Mouse (Mus musculus): ENCODE data around the gene Txndc15. TPM values are rescaled to one million over a fixed set of nuclear protein-coding genes. Genes with fewer than 3 reads are reported as not detected.
"Not testable (repeated sequence)": the region's sequence is repeated elsewhere in the genome, so short reads cannot be mapped to it uniquely, and the experiment has no call there.

Txndc15 gene
- polyA plus RNA-seq (2016; fragmentation: Nextera tagmentation; extraction: Ambion mirVana), result 67.1 and 69.5 TPM in 2 replicates

DNA sequence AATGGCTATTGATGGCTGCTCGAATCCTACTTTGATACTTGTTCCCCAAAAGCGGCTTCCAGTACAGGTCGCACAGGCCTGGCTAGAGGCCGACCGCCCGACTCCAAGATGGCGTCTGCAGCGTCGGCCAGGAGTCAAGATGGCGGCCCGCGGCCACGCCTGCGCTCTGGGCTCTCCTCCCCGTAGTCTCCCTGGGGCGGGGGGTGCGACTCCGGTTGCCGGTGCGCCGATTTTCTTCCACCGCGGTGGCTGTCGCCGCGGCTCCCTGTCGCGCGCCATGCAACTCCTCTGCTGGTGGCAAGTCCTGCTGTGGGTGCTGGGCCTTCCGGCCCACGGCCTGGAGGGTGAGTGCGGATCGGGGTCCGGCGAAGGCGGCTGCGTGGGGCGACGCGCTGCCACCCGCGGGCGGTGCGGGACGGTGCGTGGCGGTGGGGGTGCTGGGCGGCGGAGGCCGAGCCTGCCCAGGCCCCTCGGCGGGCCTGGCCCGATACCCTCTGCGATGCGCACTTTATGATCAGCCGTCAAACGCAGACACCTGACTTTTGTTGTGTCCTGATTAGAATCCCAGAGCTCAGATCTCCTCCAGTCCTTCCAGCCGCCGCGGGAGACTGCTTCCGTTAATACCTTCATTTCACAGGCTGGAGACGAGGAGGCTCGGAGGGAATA, at the start of gene Txndc15:
Gene Txndc15, plus strand, starts transcription at position 150 of the 666 bp plus-strand sequence.
- under 1% methylated on average over 62 of the region's 63 CpGs for WGBS
- Histone ChIP-seq H3K4me1 (peaks cover 23% of the 10 kb centered on the region), H3K27me3 (ENCODE audit: poor library complexity, severe bottlenecking) (no peaks in the 10 kb centered on the region), H3K27ac (peak within 1 kb of the TSS; percentile 95), H3K9me3 (no peaks in the 10 kb centered on the region), H3K4me3 (peak within 1 kb of the TSS; percentile 94), H3K36me3 (replicated peaks) (peaks cover 22% of the 10 kb centered on the region)
- DNase-seq (ENCODE audit: extremely low spot score, low spot score), result peak; percentile 86

- H3K9me3 ChIP-seq, result no peaks in the 10 kb centered on the region; the same call in 1 of the 2 replicates
- no peak overlapping the region for H3K27ac ChIP-seq
- H3K4me3 ChIP-seq, result no peak overlapping the region
- no peaks in the 10 kb centered on the region for H3K27me3 ChIP-seq (ENCODE audit: poor library complexity, severe bottlenecking)
- peaks cover 96% of the 10 kb centered on the region for H3K36me3 ChIP-seq (replicated peaks)
- H3K4me1 ChIP-seq, result no peaks in the 10 kb centered on the region
- 82% methylated on average over 6 of the region's 6 CpGs for WGBS
- peak; percentile 25 for DNase-seq (ENCODE audit: extremely low spot score, low spot score)
Measured at GRCm38 (mm10) chr13:55668550-55668949, 45.9 kb upstream of the Txndc15 start.

GRCm38 (mm10) chr13:55672711-55673110, 41.7 kb upstream of the Txndc15 start:
- Histone ChIP-seq H3K36me3 (replicated peaks) (peaks cover 96% of the 10 kb centered on the region), H3K27me3 (ENCODE audit: poor library complexity, severe bottlenecking) (no peaks in the 10 kb centered on the region)
- WGBS, result 95% methylated on average over 6 of the region's 6 CpGs

DNA sequence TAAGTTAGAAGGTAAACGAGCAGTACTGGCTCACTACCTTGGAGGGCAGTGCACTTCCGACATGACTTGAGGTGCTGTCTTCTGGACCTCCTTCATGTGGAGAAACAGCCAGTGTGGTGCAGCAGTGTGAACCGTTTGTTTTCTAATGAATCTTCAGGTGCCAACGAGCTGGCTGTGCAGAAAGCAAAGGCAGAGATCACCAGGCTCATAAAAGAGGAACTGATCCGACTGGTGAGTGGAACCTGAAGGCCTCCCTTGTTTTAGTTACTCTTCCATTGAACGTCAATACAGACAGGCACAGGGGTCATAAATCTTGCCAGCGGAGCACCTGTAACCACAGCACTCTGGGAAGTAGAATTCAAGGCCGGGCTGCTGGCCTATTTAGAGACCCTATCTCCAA, 37.1 kb upstream of the Txndc15 start:
- Histone ChIP-seq H3K27ac (no peak overlapping the region), H3K9me3 (no peaks in the 10 kb centered on the region), H3K4me3 (no peak overlapping the region), H3K27me3 (ENCODE audit: poor library complexity, severe bottlenecking) (no peaks in the 10 kb centered on the region), H3K36me3 (replicated peaks) (peaks cover 98% of the 10 kb centered on the region), H3K4me1 (no peaks in the 10 kb centered on the region)
- no peak for DNase-seq (ENCODE audit: extremely low spot score, low spot score)
- WGBS, result 95% methylated on average over 8 of the region's 8 CpGs

More at GRCm38 (mm10) chr13:55672711-55673110, 41.7 kb upstream of the Txndc15 start:
- H3K4me3 ChIP-seq, result no peak overlapping the region
- no peak for DNase-seq (ENCODE audit: extremely low spot score, low spot score)
- no peak overlapping the region for H3K27ac ChIP-seq
- H3K9me3 ChIP-seq, result no peaks in the 10 kb centered on the region; the same call in 1 of the 2 replicates
- no peaks in the 10 kb centered on the region for H3K4me1 ChIP-seq

DNA sequence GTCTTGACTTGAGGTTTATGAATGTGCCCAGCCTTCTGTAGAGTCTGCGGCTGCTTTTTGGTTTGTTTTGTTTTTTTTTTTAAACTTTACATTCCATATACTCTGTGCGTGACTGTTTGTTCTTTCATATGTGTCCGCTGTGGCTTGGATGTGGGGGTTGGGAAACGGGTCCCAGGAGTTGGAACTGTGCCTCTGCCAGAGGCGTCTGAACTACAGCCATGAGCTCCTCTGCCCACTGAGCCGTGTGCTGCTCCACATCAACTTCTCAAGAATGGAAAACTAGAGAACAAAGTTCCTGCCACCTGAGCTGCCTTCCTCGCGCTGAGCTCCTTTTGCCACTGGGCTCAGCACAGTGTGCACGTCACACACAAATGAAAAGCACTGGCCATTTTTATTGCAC, 32.2 kb upstream of the Txndc15 start:
- no peak for DNase-seq (ENCODE audit: extremely low spot score, low spot score)
- Histone ChIP-seq H3K36me3 (replicated peaks) (peaks cover 59% of the 10 kb centered on the region), H3K4me1 (peaks cover 8% of the 10 kb centered on the region), H3K4me3 (no peak overlapping the region), H3K27ac (no peak overlapping the region), H3K27me3 (ENCODE audit: poor library complexity, severe bottlenecking) (no peaks in the 10 kb centered on the region), H3K9me3 (no peaks in the 10 kb centered on the region)
- WGBS, result 93% methylated on average over 9 of the region's 9 CpGs

GRCm38 (mm10) chr13:55683581-55683980, 30.9 kb upstream of the Txndc15 start:
- 97% methylated on average over 3 of the region's 3 CpGs for WGBS
- Histone ChIP-seq H3K36me3 (replicated peaks) (peaks cover 45% of the 10 kb centered on the region), H3K27ac (no peak overlapping the region), H3K4me1 (peaks cover 22% of the 10 kb centered on the region), H3K4me3 (no peak overlapping the region), H3K9me3 (no peaks in the 10 kb centered on the region), H3K27me3 (ENCODE audit: poor library complexity, severe bottlenecking) (no peaks in the 10 kb centered on the region)
- no peak for DNase-seq (ENCODE audit: extremely low spot score, low spot score)

DNA sequence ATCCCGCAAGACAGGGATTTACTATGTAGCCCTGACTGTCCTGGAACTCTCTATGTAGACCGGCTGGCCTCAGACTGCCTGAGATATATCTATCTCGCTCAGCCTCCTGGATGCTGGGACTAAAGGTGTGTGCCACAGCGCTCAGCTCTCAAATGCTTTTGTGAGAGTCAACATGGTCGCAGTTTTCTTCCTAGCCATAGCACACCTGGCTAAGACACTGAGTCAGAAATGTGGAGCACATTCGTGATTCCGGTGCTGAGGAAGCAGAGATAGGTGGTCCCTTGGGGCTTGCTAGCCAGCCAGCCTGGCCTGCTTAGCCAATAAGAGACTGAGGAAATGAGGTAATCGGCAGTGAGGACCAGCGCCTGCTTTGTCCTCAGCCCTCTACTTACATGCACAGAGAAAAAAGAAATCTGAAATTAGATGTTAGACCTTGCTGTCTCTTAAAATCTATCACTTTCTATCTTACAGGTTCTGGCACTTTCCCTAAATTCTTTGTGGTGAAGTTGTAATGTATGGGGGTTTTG, 28.3 kb upstream of the Txndc15 start:
- Histone ChIP-seq H3K27ac (peak overlapping the region; percentile 36; the same call in 1 of the 2 replicates), H3K4me1 (peaks cover 22% of the 10 kb centered on the region), H3K27me3 (ENCODE audit: poor library complexity, severe bottlenecking) (no peaks in the 10 kb centered on the region), H3K36me3 (replicated peaks) (peaks cover 20% of the 10 kb centered on the region), H3K9me3 (no peaks in the 10 kb centered on the region), H3K4me3 (no peak overlapping the region)
- WGBS, result 77% methylated on average over 9 of the region's 9 CpGs
- DNase-seq (ENCODE audit: extremely low spot score, low spot score), result no peak

DNA sequence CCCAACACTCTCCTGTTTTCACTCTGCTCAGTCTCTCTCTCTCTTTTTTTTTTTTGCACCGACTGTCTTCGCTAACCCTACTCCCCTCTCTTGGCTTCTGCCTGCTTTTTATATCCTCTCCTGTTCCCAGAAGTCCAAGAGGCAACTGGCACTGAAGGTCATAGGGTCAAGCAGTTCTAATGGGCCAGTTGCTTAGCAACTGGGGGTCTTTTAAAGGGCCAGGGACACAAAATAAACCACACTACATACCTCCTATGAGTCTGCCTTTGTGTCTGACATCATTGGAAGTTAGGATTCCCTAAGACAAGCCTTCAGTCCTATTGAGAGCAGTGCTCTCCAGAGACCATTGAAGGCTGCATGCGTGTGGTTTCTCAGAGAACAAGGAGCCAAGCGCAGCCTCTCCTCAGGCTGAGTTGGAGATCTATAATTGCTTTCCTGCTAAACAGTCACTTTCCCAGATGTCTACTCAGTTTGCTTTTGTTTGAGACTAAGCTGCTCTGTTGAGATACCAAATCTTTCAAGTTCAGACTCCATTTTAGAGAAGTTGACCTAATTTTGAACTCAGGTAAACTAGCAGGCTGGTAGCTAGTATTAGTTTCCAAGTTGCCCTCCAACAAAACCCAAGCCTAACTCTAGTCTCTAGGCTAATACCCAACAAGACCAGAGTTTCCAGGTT, 26.4 kb upstream of the Txndc15 start:
- peak overlapping the region; percentile 65 for H3K27ac ChIP-seq
- no peaks in the 10 kb centered on the region for H3K27me3 ChIP-seq (ENCODE audit: poor library complexity, severe bottlenecking)
- no peak overlapping the region for H3K4me3 ChIP-seq
- H3K36me3 ChIP-seq (replicated peaks), result peaks cover 4% of the 10 kb centered on the region; the same call in 1 of the 2 replicates
- H3K4me1 ChIP-seq, result peaks cover 29% of the 10 kb centered on the region
- 27% methylated on average over 4 of the region's 4 CpGs for WGBS
- no peaks in the 10 kb centered on the region for H3K9me3 ChIP-seq
- DNase-seq (ENCODE audit: extremely low spot score, low spot score), result peak; percentile 50

DNA sequence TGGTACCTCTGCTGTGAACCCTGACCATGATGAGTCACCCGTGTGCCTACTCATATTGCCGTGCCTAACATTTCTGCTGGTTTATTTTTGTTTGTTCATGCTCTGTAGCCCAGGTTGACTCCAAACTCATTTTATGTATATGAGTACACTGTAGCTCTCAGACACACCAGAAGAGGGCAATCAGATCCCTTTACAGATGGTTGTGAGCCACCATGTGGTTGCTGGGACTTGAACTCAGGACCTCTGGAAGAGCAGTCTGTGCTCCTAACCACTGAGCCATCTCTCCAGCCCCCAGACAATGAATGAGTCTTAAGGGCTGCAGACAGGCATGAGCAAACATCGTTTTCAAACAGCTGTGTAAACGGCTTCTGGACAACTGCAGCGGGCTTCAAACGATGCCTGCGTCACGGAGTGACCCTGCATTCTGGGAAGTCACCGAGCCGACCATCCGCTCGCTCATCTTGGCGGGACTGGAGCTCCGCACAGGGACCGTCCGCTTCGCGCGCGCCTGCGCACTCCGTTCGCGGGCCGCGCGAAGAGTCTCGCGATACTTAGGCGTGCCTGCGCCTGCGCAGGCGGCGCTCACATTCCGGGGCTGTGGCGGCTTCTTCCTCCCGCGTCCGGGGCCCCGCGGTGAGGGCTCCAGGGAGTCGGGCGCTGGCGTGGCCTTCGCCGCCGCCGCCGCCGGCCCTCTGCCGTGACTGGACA, 21.8 kb upstream of the Txndc15 start, which contains the start of gene B230219D22Rik:
Gene B230219D22Rik, plus strand, starts transcription at position 590 of the 708 bp plus-strand sequence.
- WGBS, result 3% methylated on average over 51 of the region's 51 CpGs

GRCm38 (mm10) chr13:55693243-55693721, 21.2 kb upstream of the Txndc15 start:
- no peak for DNase-seq (ENCODE audit: extremely low spot score, low spot score)
- Histone ChIP-seq H3K27ac (peak overlapping the region; percentile 100), H3K36me3 (replicated peaks) (peaks cover 26% of the 10 kb centered on the region), H3K4me1 (peaks cover 28% of the 10 kb centered on the region), H3K4me3 (peak overlapping the region; percentile 98), H3K27me3 (ENCODE audit: poor library complexity, severe bottlenecking) (no peaks in the 10 kb centered on the region), H3K9me3 (no peaks in the 10 kb centered on the region)
- WGBS, result under 1% methylated on average over 53 of the region's 70 CpGs

More for the DNA sequence above, 21.8 kb upstream of the Txndc15 start, which contains the start of gene B230219D22Rik:
- peak within 1 kb of the TSS; percentile 100 for H3K27ac ChIP-seq
- peaks cover 34% of the 10 kb centered on the region for H3K4me1 ChIP-seq
- DNase-seq (ENCODE audit: extremely low spot score, low spot score), result peak; percentile 91
- peaks cover 22% of the 10 kb centered on the region for H3K36me3 ChIP-seq (replicated peaks)
- peak within 1 kb of the TSS; percentile 98 for H3K4me3 ChIP-seq
- H3K27me3 ChIP-seq (ENCODE audit: poor library complexity, severe bottlenecking), result no peaks in the 10 kb centered on the region
- H3K9me3 ChIP-seq, result no peaks in the 10 kb centered on the region

DNA sequence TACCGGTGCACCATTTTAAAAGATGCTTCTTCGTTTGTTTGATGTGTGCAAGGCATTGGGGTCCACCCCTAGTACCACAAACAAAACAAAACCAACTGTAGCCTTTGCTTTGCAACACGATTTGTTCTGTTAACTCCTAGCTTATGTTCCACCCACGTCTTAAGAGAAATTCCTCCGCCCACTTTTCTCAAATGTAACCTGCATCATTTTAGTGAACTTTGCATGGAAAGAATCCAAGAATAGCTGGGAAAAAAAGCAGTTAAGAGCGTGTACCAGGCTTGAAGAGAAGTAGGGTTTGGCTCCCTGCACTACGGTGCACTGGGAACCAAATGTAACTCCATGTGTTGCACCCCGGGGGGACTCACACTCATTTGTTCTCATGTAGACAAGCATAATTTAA, 20.3 kb upstream of the Txndc15 start:
- peaks cover 24% of the 10 kb centered on the region for H3K4me1 ChIP-seq
- H3K27me3 ChIP-seq (ENCODE audit: poor library complexity, severe bottlenecking), result no peaks in the 10 kb centered on the region
- 34% methylated on average over 8 of the region's 8 CpGs for WGBS
- H3K36me3 ChIP-seq (replicated peaks), result peaks cover 35% of the 10 kb centered on the region
- peak overlapping the region; percentile 100 for H3K27ac ChIP-seq
- H3K4me3 ChIP-seq, result peak overlapping the region; percentile 98
- no peaks in the 10 kb centered on the region for H3K9me3 ChIP-seq
- DNase-seq (ENCODE audit: extremely low spot score, low spot score), result no peak

GRCm38 (mm10) chr13:55695989-55696388, 18.5 kb upstream of the Txndc15 start:
- not testable (repeated sequence) for H3K9me3 ChIP-seq; H3K4me3 ChIP-seq; H3K27ac ChIP-seq; H3K27me3 ChIP-seq (ENCODE audit: poor library complexity, severe bottlenecking); DNase-seq (ENCODE audit: extremely low spot score, low spot score)
- H3K4me1 ChIP-seq, result peaks cover 24% of the 10 kb centered on the region
- WGBS, result 82% methylated on average over 1 of the region's 3 CpGs
- H3K36me3 ChIP-seq (replicated peaks), result peaks cover 54% of the 10 kb centered on the region

All from forebrain, embryonic 10.5 days (tissue).